Mouse (Mus musculus): ENCODE results near the gene Mfsd13b. TPM values are rescaled to one million over a fixed set of nuclear protein-coding genes. Genes with fewer than 3 reads are reported as not detected.
"Not testable (repeated sequence)": the region's sequence is repeated elsewhere in the genome, so short reads cannot be mapped to it uniquely, and the experiment has no call there.

The Mfsd13b gene
- polyA plus RNA-seq, 1 experiment from 2014 or later: 0.42 TPM

- H3K27me3 ChIP-seq: peaks cover 29% of the 10 kb centered on the region
- not testable (repeated sequence) for H3K4me2 ChIP-seq; H3K4me1 ChIP-seq (replicated peaks); ATAC-seq (ENCODE audit: low FRiP score); H3K9me3 ChIP-seq; H3K4me3 ChIP-seq; H3K27ac ChIP-seq; H3K36me3 ChIP-seq; H3K9ac ChIP-seq
Observed at GRCm38 (mm10) chr7:121029947-121030346, 47.6 kb downstream of the Mfsd13b start.

- H3K27ac ChIP-seq: peak within 1 kb of the TSS; percentile 99
- peaks cover 25% of the 10 kb centered on the region for H3K27me3 ChIP-seq
- peaks cover 27% of the 10 kb centered on the region for H3K4me1 ChIP-seq (replicated peaks)
- H3K9me3 ChIP-seq: no peaks in the 10 kb centered on the region
- peak within 1 kb of the TSS; percentile 81 for H3K4me2 ChIP-seq
- H3K36me3 ChIP-seq: no peaks in the 10 kb centered on the region
- H3K4me3 ChIP-seq: peak within 1 kb of the TSS; percentile 95
- peak within 1 kb of the TSS; percentile 99 for H3K9ac ChIP-seq
- WGBS: 2% methylated on average over 40 of the region's 43 CpGs
- ATAC-seq (ENCODE audit: low FRiP score): peak; percentile 97
Observed at GRCm38 (mm10) chr7:121033856-121034652, 51.7 kb downstream of the Mfsd13b start, which contains the start of gene Mettl9. Gene Mettl9, plus strand, starts transcription at chr7:121034445.

- Histone ChIP-seq H3K27ac (peak overlapping the region; percentile 99), H3K4me3 (peak overlapping the region; percentile 95), H3K9ac (peak overlapping the region; percentile 99), H3K27me3 (peaks cover 21% of the 10 kb centered on the region), H3K9me3 (no peaks in the 10 kb centered on the region), H3K36me3 (no peaks in the 10 kb centered on the region), H3K4me2 (peak overlapping the region; percentile 70), H3K4me1 (replicated peaks) (peaks cover 33% of the 10 kb centered on the region)
- WGBS: 1% methylated on average over 17 of the region's 63 CpGs
- ATAC-seq (ENCODE audit: low FRiP score): peak; percentile 87
Observed at GRCm38 (mm10) chr7:121034701-121035141, 52.4 kb downstream of the Mfsd13b start.

- Histone ChIP-seq H3K4me1 (replicated peaks) (peaks cover 38% of the 10 kb centered on the region), H3K4me2 (peak overlapping the region; percentile 70), H3K9ac (peak overlapping the region; percentile 99), H3K27ac (peak overlapping the region; percentile 99), H3K36me3 (no peaks in the 10 kb centered on the region), H3K27me3 (peaks cover 19% of the 10 kb centered on the region), H3K9me3 (no peaks in the 10 kb centered on the region), H3K4me3 (peak overlapping the region; percentile 95)
- ATAC-seq (ENCODE audit: low FRiP score): peak; percentile 39
- under 1% methylated on average over 24 of the region's 24 CpGs for WGBS
Observed at GRCm38 (mm10) chr7:121035161-121035721, 52.9 kb downstream of the Mfsd13b start.

GRCm38 (mm10) chr7:121040595-121040994 is 58.3 kb downstream of the Mfsd13b start:
- no peaks in the 10 kb centered on the region for H3K27me3 ChIP-seq
- no peak overlapping the region for H3K4me3 ChIP-seq
- WGBS: 97% methylated on average over 4 of the region's 4 CpGs
- peaks cover 45% of the 10 kb centered on the region for H3K4me1 ChIP-seq (replicated peaks)
- no peak for ATAC-seq (ENCODE audit: low FRiP score)
- H3K9ac ChIP-seq: no peak overlapping the region
- no peaks in the 10 kb centered on the region for H3K36me3 ChIP-seq
- no peaks in the 10 kb centered on the region for H3K9me3 ChIP-seq
- H3K4me2 ChIP-seq: no peak overlapping the region
- H3K27ac ChIP-seq: no peak overlapping the region

DNA sequence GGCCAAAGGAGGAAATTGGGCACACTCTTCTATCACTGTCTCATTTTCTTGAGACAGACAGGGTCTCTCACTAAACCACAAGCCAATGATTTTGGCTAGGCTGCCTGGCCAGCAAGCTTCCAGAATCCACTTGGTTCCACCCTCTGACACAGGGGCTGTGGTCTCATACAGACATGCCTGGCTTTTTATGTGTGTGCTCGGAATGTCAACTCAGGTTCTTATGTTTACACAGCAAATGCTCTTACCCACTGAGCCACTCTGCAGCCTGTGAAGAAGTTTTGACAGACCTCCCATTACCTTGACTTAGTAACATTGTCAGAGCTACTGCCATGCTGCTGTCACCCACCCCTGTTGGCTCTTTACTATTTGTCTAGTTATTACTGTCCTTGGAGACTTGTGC is 59.7 kb downstream of the Mfsd13b start:
- Histone ChIP-seq H3K4me2 (no peak overlapping the region), H3K27me3 (no peaks in the 10 kb centered on the region), H3K27ac (no peak overlapping the region), H3K9ac (no peak overlapping the region), H3K4me3 (no peak overlapping the region), H3K4me1 (replicated peaks) (peaks cover 32% of the 10 kb centered on the region), H3K9me3 (no peaks in the 10 kb centered on the region), H3K36me3 (no peaks in the 10 kb centered on the region)
- no peak for ATAC-seq (ENCODE audit: low FRiP score)
- WGBS: 79% methylated on average over 1 of the region's 1 CpGs

DNA sequence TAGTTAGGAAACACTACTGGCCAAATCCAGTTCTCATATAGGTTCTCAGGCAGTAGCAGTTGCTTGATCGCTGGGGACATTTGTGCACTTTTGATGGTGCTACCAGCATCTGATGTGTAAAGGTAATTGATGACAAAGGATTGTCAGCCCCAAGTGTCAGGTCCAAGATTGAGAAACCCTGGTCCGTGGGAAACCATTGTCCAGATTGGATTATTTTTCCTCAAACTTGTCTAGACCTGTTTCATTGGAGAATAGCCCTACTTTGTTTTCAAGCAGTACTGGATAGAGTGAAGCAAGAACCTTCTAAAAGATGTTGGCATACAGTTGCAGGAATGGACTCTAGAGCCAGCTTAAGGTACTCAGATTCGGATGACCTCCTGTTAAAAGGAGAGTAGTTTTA is 60.7 kb downstream of the Mfsd13b start:
- no peak overlapping the region for H3K27ac ChIP-seq

GRCm38 (mm10) chr7:121043510-121043909 is 61.2 kb downstream of the Mfsd13b start:
- H3K27ac ChIP-seq: no peak overlapping the region
- H3K4me1 ChIP-seq (replicated peaks): peaks cover 20% of the 10 kb centered on the region
- no peak overlapping the region for H3K4me2 ChIP-seq
- no peaks in the 10 kb centered on the region for H3K27me3 ChIP-seq
- ATAC-seq (ENCODE audit: low FRiP score): no peak
- H3K9me3 ChIP-seq: no peaks in the 10 kb centered on the region
- H3K36me3 ChIP-seq: no peaks in the 10 kb centered on the region
- H3K4me3 ChIP-seq: no peak overlapping the region
- H3K9ac ChIP-seq: no peak overlapping the region
- 96% methylated on average over 1 of the region's 1 CpGs for WGBS

More for the DNA sequence above, 60.7 kb downstream of the Mfsd13b start:
- Histone ChIP-seq H3K27me3 (no peaks in the 10 kb centered on the region), H3K9me3 (no peaks in the 10 kb centered on the region), H3K4me1 (replicated peaks) (peaks cover 23% of the 10 kb centered on the region), H3K4me2 (no peak overlapping the region), H3K4me3 (no peak overlapping the region), H3K9ac (no peak overlapping the region), H3K36me3 (no peaks in the 10 kb centered on the region)
- 93% methylated on average over 3 of the region's 3 CpGs for WGBS
- no peak for ATAC-seq (ENCODE audit: low FRiP score)

- Histone ChIP-seq H3K27me3 (no peaks in the 10 kb centered on the region), H3K27ac (no peak overlapping the region), H3K4me2 (no peak overlapping the region), H3K4me3 (no peak overlapping the region), H3K4me1 (replicated peaks) (peaks cover 16% of the 10 kb centered on the region), H3K9me3 (no peaks in the 10 kb centered on the region), H3K9ac (no peak overlapping the region), H3K36me3 (no peaks in the 10 kb centered on the region)
- 86% methylated on average over 1 of the region's 1 CpGs for WGBS
- ATAC-seq (ENCODE audit: low FRiP score): no peak
Observed at GRCm38 (mm10) chr7:121044251-121044650, 61.9 kb downstream of the Mfsd13b start.

DNA sequence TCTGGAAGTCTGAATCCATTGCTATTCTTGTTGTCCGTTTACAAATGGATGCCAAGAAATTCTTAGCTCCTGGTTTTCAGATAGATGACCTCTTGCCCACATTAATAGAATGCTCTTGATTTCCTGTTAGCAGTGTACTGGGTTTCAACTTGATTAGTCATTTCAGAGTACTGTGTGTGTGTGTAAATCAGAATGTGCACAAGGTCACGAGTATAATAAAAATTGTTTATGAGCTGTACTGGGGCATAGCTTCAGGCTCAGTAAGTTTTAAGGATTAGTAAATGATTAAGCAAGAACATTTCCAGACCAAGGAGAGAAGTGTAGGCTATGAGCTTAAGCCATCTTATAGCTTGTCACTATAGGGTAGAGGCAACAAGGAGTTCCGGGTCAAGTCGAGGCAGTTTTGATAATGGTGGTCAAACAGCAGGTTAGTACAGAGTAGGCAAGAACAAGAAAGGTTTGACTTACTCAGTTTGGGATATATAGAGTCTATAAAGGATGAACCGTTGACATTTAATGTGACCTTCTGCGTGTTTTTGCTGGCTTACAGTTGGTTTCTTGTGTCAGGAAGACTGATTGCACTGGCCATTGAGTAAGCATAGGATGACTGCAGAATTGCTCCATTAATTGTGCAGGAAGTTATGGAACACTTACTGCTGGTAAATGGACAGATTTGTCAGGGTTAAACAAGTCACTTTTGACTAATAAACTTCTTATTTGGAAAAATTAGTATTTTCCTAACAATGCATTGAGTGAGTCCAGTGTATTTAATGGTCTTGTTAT is 63.6 kb downstream of the Mfsd13b start:
- Histone ChIP-seq H3K9ac (no peak overlapping the region), H3K27me3 (no peaks in the 10 kb centered on the region), H3K4me2 (no peak overlapping the region), H3K4me3 (no peak overlapping the region), H3K9me3 (no peaks in the 10 kb centered on the region), H3K27ac (no peak overlapping the region), H3K4me1 (replicated peaks) (peaks cover 1% of the 10 kb centered on the region; the same call in 1 of the 2 replicates), H3K36me3 (no peaks in the 10 kb centered on the region)
- WGBS: 89% methylated on average over 6 of the region's 6 CpGs
- no peak for ATAC-seq (ENCODE audit: low FRiP score)

- H3K27me3 ChIP-seq: no peaks in the 10 kb centered on the region
- H3K9ac ChIP-seq: no peak overlapping the region
- ATAC-seq (ENCODE audit: low FRiP score): no peak
- H3K9me3 ChIP-seq: no peaks in the 10 kb centered on the region
- H3K27ac ChIP-seq: no peak overlapping the region
- H3K4me2 ChIP-seq: no peak overlapping the region
- H3K36me3 ChIP-seq: peaks cover 13% of the 10 kb centered on the region
- no peaks in the 10 kb centered on the region for H3K4me1 ChIP-seq (replicated peaks)
- H3K4me3 ChIP-seq: no peak overlapping the region
- 98% methylated on average over 2 of the region's 2 CpGs for WGBS
Observed at GRCm38 (mm10) chr7:121047624-121048023, 65.3 kb downstream of the Mfsd13b start.

GRCm38 (mm10) chr7:121053071-121053470 is 70.8 kb downstream of the Mfsd13b start:
- Histone ChIP-seq H3K27ac (no peak overlapping the region), H3K9me3 (no peaks in the 10 kb centered on the region), H3K4me2 (no peak overlapping the region), H3K36me3 (peaks cover 54% of the 10 kb centered on the region), H3K4me3 (no peak overlapping the region), H3K4me1 (replicated peaks) (no peaks in the 10 kb centered on the region), H3K9ac (no peak overlapping the region), H3K27me3 (no peaks in the 10 kb centered on the region)
- ATAC-seq (ENCODE audit: low FRiP score): no peak
- 88% methylated on average over 4 of the region's 4 CpGs for WGBS

All from hindbrain, embryonic 13.5 days (tissue).